In the genomic region with DNA sequence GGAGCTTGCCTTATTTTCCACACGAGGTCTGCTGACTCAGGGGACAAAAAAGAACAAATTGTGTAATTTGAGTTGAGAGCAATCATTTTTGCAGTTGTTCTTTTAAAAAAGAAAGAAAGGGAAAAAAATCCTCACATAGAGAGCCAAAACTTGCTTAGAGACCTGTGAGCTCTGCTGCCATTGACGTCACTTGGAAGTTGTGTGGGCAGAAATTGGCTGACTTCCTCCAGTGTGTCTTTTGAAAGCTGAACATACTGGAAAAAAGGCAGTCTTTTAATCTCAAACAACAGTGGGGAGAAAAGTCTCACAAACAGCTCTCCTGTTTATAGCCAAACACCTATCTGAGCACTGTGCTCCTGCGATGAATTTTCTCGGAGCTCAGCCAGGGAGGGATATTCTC, we compare ENCODE assay signal across 10 mouse cellular contexts. TPM values are rescaled to one million over a fixed set of nuclear protein-coding genes. Genes with fewer than 3 reads are reported as not detected.
DNase-seq lines count a peak whose midpoint lies in the region; TF ChIP-seq lines count a peak whose summit lies in the region.
"Had no signal": no experiment of that assay in that cellular context is flagged by ENCODE, and none has a peak within 500 bp of the region (broad histone marks: within the 10 kb centered on the region; RNA-seq: fewer than 3 reads in every experiment).

No protein-coding gene starts in this region.

- no peak overlapping the region; the same call in 1 of the 2 replicates for H3K4me3 ChIP-seq in layer of hippocampus, adult 2 months
- H3K4me3 ChIP-seq: embryonic facial prominence, embryonic 15.5 days; liver, embryonic 15.5 days had no signal

- peak overlapping the region; percentile 86 for H3K27ac ChIP-seq in layer of hippocampus, adult 2 months
- H3K27ac ChIP-seq: embryonic facial prominence, embryonic 15.5 days; liver, embryonic 15.5 days had no signal

- TF ChIP-seq CTCF in layer of hippocampus, adult 2 months (conservative IDR thresholded peaks at IDR 0.05) = no peak

- DNase-seq in lung, adult 18-20 months = peak; percentile 37 to 49
- no peak for DNase-seq in lung, postnatal 4 days
- DNase-seq in fibroblast of lung, adult 2 months (ENCODE audit: low read depth) = peak; percentile 84
- peak; percentile 87 to 90 for DNase-seq in layer of hippocampus, adult 2 months (ENCODE audit: low spot score in 2 of 2)
- peak; percentile 84 to 89 for DNase-seq in right cerebral cortex, postnatal 10 days (ENCODE audit: low spot score in 2 of 2)
- no peak for DNase-seq in spleen, adult 18-20 months
- DNase-seq in testis, postnatal 14 days (ENCODE audit: low spot score) = no peak
- DNase-seq in kidney, adult 18-20 months = no peak

RNA-seq across cellular contexts. Expression of a gene that starts 51.1 kb away (rescaled TPM):
- 10 to 100 TPM; 27.6 to 27.8 TPM for total RNA-seq in layer of hippocampus, adult 2 months (2021)

Comparison
In these comparisons a context has a peak if more than half of its experiments do, and no peak if none do; other contexts are left out.
1. DNase-seq: peak in lung, adult 18-20 months (2 of 2), fibroblast of lung, adult 2 months (single experiment), layer of hippocampus, adult 2 months (2 of 2) and right cerebral cortex, postnatal 10 days (2 of 2); none in lung, postnatal 4 days (0 of 2), spleen, adult 18-20 months (0 of 2), testis, postnatal 14 days (single experiment) and kidney, adult 18-20 months (single experiment).